Mouse (Mus musculus): ENCODE measurements around the gene Acoxl. TPM values are rescaled to one million over a fixed set of nuclear protein-coding genes. Genes with fewer than 3 reads are reported as not detected.
A peak's percentile ranks its signal among the peaks of the same experiment; 100 is the strongest.

Gene Acoxl
- polyA plus RNA-seq, 1 experiment from 2014 or later: 0.34 TPM

GRCm38 (mm10) chr2:128020039-128020907 is 181.6 kb downstream of the Acoxl start:
- no peak overlapping the region for H3K4me3 ChIP-seq (ENCODE audit: low read depth, low read length)
- H3K27ac ChIP-seq (ENCODE audit: low read depth, low read length): no peak overlapping the region
- H3K4me1 ChIP-seq (replicated peaks; ENCODE audit: control insufficient read depth, insufficient read depth, low read length): no peaks in the 10 kb centered on the region
- no peak overlapping the region for H3K4me2 ChIP-seq
- ATAC-seq (replicated peaks; ENCODE audit: low FRiP score): no peak
- no peak overlapping the region for H3K9ac ChIP-seq (ENCODE audit: low read depth, low read length)
- no peaks in the 10 kb centered on the region for H3K36me3 ChIP-seq (ENCODE audit: control insufficient read depth, insufficient read depth, low read length)
- no peak for DNase-seq (ENCODE audit: low spot score)
- H3K27me3 ChIP-seq (replicated peaks; ENCODE audit: control insufficient read depth, insufficient read depth, low read length): no peaks in the 10 kb centered on the region
- WGBS: 42% methylated on average over 7 of the region's 7 CpGs
- H3K9me3 ChIP-seq (ENCODE audit: control insufficient read depth, low read length): no peaks in the 10 kb centered on the region

DNA sequence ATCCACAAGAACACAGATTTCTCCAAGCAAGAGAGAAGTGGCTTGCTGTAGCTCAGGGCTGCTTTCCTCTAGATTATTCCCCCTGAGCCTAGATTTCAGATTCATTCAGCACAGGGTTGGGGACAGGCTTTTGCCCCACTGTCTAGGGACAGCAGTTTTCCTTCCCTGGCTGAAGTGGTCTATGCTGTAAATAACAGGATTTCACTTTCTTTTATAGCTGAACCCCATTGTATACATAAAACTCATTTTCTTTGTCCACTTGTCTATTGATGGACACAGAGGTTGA is 182.2 kb downstream of the Acoxl start:
- H3K4me1 ChIP-seq (replicated peaks; ENCODE audit: control insufficient read depth, insufficient read depth, low read length): no peaks in the 10 kb centered on the region
- no peaks in the 10 kb centered on the region for H3K9me3 ChIP-seq (ENCODE audit: control insufficient read depth, low read length)
- H3K9ac ChIP-seq (ENCODE audit: low read depth, low read length): no peak overlapping the region
- DNase-seq (ENCODE audit: low spot score): no peak
- no peak overlapping the region for H3K4me2 ChIP-seq
- H3K36me3 ChIP-seq (ENCODE audit: control insufficient read depth, insufficient read depth, low read length): no peaks in the 10 kb centered on the region
- no peak overlapping the region for H3K4me3 ChIP-seq (ENCODE audit: low read depth, low read length)
- ATAC-seq (replicated peaks; ENCODE audit: low FRiP score): no peak
- no peak overlapping the region for H3K27ac ChIP-seq (ENCODE audit: low read depth, low read length)
- H3K27me3 ChIP-seq (replicated peaks; ENCODE audit: control insufficient read depth, insufficient read depth, low read length): no peaks in the 10 kb centered on the region

- DNase-seq (ENCODE audit: low spot score) (no peak), ATAC-seq (replicated peaks; ENCODE audit: low FRiP score) (no peak)
- no peak overlapping the region for H3K4me2 ChIP-seq
- H3K27ac ChIP-seq (ENCODE audit: low read depth, low read length): no peak overlapping the region
- WGBS: 79% methylated on average over 2 of the region's 2 CpGs
- H3K4me3 ChIP-seq (ENCODE audit: low read depth, low read length): no peak overlapping the region
- no peak overlapping the region for H3K9ac ChIP-seq (ENCODE audit: low read depth, low read length)
- H3K36me3 ChIP-seq (ENCODE audit: control insufficient read depth, insufficient read depth, low read length): no peaks in the 10 kb centered on the region
- no peaks in the 10 kb centered on the region for H3K9me3 ChIP-seq (ENCODE audit: control insufficient read depth, low read length)
- no peaks in the 10 kb centered on the region for H3K27me3 ChIP-seq (replicated peaks; ENCODE audit: control insufficient read depth, insufficient read depth, low read length)
- no peaks in the 10 kb centered on the region; the same call in 1 of the 2 replicates for H3K4me1 ChIP-seq (replicated peaks; ENCODE audit: control insufficient read depth, insufficient read depth, low read length)
Measured at GRCm38 (mm10) chr2:128023855-128024254, 185.2 kb downstream of the Acoxl start.

DNA sequence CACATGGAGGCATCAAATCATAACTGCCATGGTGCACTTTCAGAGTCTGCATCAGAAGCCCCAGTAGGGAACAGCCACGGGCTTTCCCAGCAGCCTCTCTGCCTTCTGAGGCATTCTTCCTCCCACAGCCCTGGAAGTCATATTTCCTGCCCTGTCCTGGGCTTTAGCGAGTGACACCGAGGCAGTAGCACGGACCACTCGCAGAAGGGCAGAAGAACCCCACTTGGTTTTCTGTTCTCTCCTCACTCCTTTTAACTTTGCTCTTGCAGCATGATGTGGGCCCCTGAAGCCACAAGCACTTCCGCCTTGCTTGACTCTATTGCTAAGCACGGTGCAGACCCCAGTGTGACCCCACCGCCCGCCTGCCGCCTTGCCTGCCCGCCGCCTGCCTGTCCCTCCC is 189.0 kb downstream of the Acoxl start:
- no peak overlapping the region for H3K27ac ChIP-seq (ENCODE audit: low read depth, low read length)
- H3K27me3 ChIP-seq (replicated peaks; ENCODE audit: control insufficient read depth, insufficient read depth, low read length): no peaks in the 10 kb centered on the region
- WGBS: 62% methylated on average over 12 of the region's 12 CpGs
- H3K36me3 ChIP-seq (ENCODE audit: control insufficient read depth, insufficient read depth, low read length): no peaks in the 10 kb centered on the region
- H3K4me2 ChIP-seq: no peak overlapping the region
- DNase-seq (ENCODE audit: low spot score): no peak
- no peak overlapping the region for H3K9ac ChIP-seq (ENCODE audit: low read depth, low read length)
- H3K4me1 ChIP-seq (replicated peaks; ENCODE audit: control insufficient read depth, insufficient read depth, low read length): no peaks in the 10 kb centered on the region; the same call in 1 of the 2 replicates
- no peak overlapping the region for H3K4me3 ChIP-seq (ENCODE audit: low read depth, low read length)
- H3K9me3 ChIP-seq (ENCODE audit: control insufficient read depth, low read length): no peaks in the 10 kb centered on the region
- no peak for ATAC-seq (replicated peaks; ENCODE audit: low FRiP score)

DNA sequence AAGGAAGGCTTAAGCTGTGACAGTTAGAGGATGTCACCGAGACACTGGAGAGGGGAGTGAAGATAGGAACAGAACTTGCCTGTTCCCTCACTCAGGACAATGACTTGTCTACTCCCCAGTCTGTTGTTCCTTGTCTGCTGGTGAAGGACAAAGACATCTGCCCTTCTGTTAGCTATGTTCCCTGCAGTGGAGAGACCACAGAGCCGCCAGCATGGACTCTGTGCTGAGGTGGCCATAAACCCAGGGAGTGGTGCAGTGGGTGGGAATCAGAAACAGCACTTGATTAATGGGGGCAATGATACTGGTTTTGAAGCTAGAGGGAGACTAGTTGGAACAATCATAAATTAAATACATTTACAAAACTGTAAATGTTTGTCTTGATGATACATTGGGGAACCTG is 191.3 kb downstream of the Acoxl start:
- DNase-seq (ENCODE audit: low spot score) (no peak), ATAC-seq (replicated peaks; ENCODE audit: low FRiP score) (no peak)
- 62% methylated on average over 2 of the region's 2 CpGs for WGBS
- H3K9me3 ChIP-seq (ENCODE audit: control insufficient read depth, low read length): no peaks in the 10 kb centered on the region
- H3K27ac ChIP-seq (ENCODE audit: low read depth, low read length): no peak overlapping the region
- no peaks in the 10 kb centered on the region for H3K27me3 ChIP-seq (replicated peaks; ENCODE audit: control insufficient read depth, insufficient read depth, low read length)
- H3K4me1 ChIP-seq (replicated peaks; ENCODE audit: control insufficient read depth, insufficient read depth, low read length): no peaks in the 10 kb centered on the region; the same call in 1 of the 2 replicates
- no peak overlapping the region for H3K4me2 ChIP-seq
- H3K36me3 ChIP-seq (ENCODE audit: control insufficient read depth, insufficient read depth, low read length): no peaks in the 10 kb centered on the region
- no peak overlapping the region for H3K9ac ChIP-seq (ENCODE audit: low read depth, low read length)
- H3K4me3 ChIP-seq (ENCODE audit: low read depth, low read length): no peak overlapping the region

DNA sequence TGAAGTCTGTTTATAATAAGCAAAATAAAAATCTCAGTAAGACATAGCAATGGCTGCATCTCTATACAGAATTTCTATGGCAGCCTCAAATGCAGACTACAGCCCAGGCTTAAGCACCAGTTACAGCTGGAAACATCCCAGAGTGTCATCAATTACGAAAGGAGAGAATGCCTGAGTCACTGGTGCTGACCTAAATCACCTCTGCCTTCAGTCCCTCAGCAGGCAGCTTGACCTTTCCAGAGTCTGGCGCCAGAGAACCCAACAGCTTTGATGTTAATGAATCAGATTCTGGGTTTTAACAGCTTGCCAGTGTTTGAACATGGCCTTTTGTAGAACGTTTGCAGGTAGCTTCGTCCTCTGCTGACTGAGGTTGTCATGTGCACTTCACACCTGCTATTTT is 193.4 kb downstream of the Acoxl start:
- H3K4me3 ChIP-seq (ENCODE audit: low read depth, low read length): no peak overlapping the region
- no peak for ATAC-seq (replicated peaks; ENCODE audit: low FRiP score)
- 36% methylated on average over 4 of the region's 4 CpGs for WGBS

DNA sequence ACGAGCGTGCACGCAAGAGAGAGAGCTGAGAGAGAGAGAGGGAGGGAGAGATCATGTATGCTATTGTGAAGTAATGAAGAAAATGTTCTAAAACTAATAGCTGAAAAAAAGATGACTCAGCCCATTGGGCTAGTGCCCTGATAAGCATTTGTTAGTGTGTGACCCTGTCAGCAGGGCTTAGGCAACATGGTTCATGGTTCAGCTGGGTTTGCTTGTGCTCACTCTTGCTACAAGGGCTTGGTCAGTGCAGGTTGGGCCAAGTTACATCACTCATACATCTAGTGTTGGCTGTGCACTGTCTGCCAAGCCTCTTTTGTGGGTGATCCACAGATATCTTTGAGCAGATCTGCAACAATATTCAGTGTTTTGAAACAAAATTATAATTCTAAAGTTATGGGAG is 194.8 kb downstream of the Acoxl start:
- Histone ChIP-seq H3K4me3 (ENCODE audit: low read depth, low read length) (no peak overlapping the region), H3K4me1 (replicated peaks; ENCODE audit: control insufficient read depth, insufficient read depth, low read length) (no peaks in the 10 kb centered on the region), H3K27ac (ENCODE audit: low read depth, low read length) (no peak overlapping the region), H3K9ac (ENCODE audit: low read depth, low read length) (no peak overlapping the region), H3K9me3 (ENCODE audit: control insufficient read depth, low read length) (no peaks in the 10 kb centered on the region), H3K27me3 (replicated peaks; ENCODE audit: control insufficient read depth, insufficient read depth, low read length) (no peaks in the 10 kb centered on the region), H3K4me2 (no peak overlapping the region), H3K36me3 (ENCODE audit: control insufficient read depth, insufficient read depth, low read length) (no peaks in the 10 kb centered on the region)
- DNase-seq (ENCODE audit: low spot score) (no peak), ATAC-seq (replicated peaks; ENCODE audit: low FRiP score) (no peak)
- WGBS: 84% methylated on average over 3 of the region's 3 CpGs

More for the DNA sequence above, 193.4 kb downstream of the Acoxl start:
- no peak for DNase-seq (ENCODE audit: low spot score)
- no peak overlapping the region for H3K4me2 ChIP-seq
- H3K27ac ChIP-seq (ENCODE audit: low read depth, low read length): no peak overlapping the region
- no peaks in the 10 kb centered on the region; the same call in 1 of the 2 replicates for H3K4me1 ChIP-seq (replicated peaks; ENCODE audit: control insufficient read depth, insufficient read depth, low read length)
- no peak overlapping the region for H3K9ac ChIP-seq (ENCODE audit: low read depth, low read length)
- no peaks in the 10 kb centered on the region for H3K36me3 ChIP-seq (ENCODE audit: control insufficient read depth, insufficient read depth, low read length)
- no peaks in the 10 kb centered on the region for H3K9me3 ChIP-seq (ENCODE audit: control insufficient read depth, low read length)
- H3K27me3 ChIP-seq (replicated peaks; ENCODE audit: control insufficient read depth, insufficient read depth, low read length): no peaks in the 10 kb centered on the region

DNA sequence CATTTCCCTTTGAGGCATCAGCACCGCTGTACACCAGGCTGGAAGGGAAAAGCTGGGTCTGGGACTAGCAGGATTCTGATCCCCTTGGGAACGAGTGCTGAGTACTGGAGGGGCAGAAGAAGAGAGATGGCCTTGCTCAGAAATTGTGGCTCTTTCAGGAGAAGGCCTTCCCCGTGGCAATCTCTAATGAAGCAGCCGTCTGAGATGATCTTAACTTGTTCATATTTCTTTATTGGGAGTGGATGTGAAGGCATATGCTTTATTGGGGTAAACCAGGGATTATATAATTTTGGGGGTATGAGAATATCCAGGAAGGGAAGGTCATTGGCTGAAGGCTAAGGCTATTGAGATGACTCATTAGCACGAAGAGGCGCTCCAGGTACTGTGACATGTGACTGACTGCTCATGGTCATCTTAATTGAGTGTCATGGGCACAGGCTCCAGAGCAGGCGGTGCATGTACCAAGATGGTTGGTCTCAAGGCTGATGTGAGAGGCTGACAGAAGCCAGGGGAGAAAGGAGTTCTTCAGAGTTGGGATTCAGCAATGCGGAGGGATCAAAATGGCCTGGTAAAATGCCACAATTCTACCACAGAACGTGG is 195.5 kb downstream of the Acoxl start:
- no peak overlapping the region for H3K27ac ChIP-seq (ENCODE audit: low read depth, low read length)
- DNase-seq (ENCODE audit: low spot score) (peak; percentile 3), ATAC-seq (replicated peaks; ENCODE audit: low FRiP score) (no peak)
- no peak overlapping the region for H3K9ac ChIP-seq (ENCODE audit: low read depth, low read length)
- H3K4me1 ChIP-seq (replicated peaks; ENCODE audit: control insufficient read depth, insufficient read depth, low read length): no peaks in the 10 kb centered on the region
- H3K36me3 ChIP-seq (ENCODE audit: control insufficient read depth, insufficient read depth, low read length): no peaks in the 10 kb centered on the region
- no peak overlapping the region for H3K4me2 ChIP-seq
- no peaks in the 10 kb centered on the region for H3K9me3 ChIP-seq (ENCODE audit: control insufficient read depth, low read length)
- 86% methylated on average over 9 of the region's 9 CpGs for WGBS
- H3K4me3 ChIP-seq (ENCODE audit: low read depth, low read length): no peak overlapping the region
- no peaks in the 10 kb centered on the region for H3K27me3 ChIP-seq (replicated peaks; ENCODE audit: control insufficient read depth, insufficient read depth, low read length)
